In the genomic region with DNA sequence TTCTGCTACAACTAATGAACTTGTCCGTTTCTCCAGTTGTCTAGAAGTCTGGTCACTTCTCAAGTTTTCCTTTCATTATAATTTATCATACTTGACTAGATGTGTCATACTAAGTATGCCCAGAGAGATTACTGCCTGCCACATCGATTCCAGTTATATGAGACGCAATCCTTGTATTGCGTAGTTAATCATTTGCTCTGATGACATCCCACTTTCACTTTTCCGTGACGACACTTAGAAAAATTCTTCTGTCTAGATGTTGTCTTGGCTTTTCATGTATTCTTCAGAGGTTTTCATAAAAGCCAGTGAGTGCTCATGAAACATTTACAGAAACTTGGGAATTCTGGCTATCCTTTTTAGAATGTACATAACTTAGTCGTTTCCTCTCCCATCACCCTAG, we compare ENCODE assay signal across 8 mouse cellular contexts. TPM values are rescaled to one million over a fixed set of nuclear protein-coding genes. Genes with fewer than 3 reads are reported as not detected.
DNase-seq lines count a peak whose midpoint lies in the region; ATAC-seq and TF ChIP-seq lines count a peak whose summit lies in the region.

No protein-coding gene starts in this region.

- H3K4me3 ChIP-seq in heart, embryonic 15.5 days: peak overlapping the region; percentile 94
- peak overlapping the region; percentile 91 for H3K4me3 ChIP-seq in G1E (ENCODE audit: low read depth, low read length)
- H3K4me3 ChIP-seq in hindbrain, embryonic 10.5 days: peak overlapping the region; percentile 100
- peak overlapping the region; percentile 85 for H3K4me3 ChIP-seq in midbrain, embryonic 11.5 days (ENCODE audit: low read depth, low read length)
- no peak overlapping the region for H3K4me3 ChIP-seq in cerebellum, adult 2 months (replicated peaks; ENCODE audit: insufficient read depth, low read depth, low read length)

- H3K36me3 ChIP-seq in heart, embryonic 15.5 days: peaks cover 23% of the 10 kb centered on the region
- peaks cover 38% of the 10 kb centered on the region for H3K36me3 ChIP-seq in G1E (replicated peaks)
- H3K36me3 ChIP-seq in hindbrain, embryonic 10.5 days: peaks cover 46% of the 10 kb centered on the region
- H3K36me3 ChIP-seq in midbrain, embryonic 11.5 days (ENCODE audit: control insufficient read depth, insufficient read depth, low read length): peaks cover 7% of the 10 kb centered on the region; the same call in 1 of the 2 replicates

- peak overlapping the region; percentile 91 for H3K4me2 ChIP-seq in heart, embryonic 15.5 days
- peak overlapping the region; percentile 96 for H3K4me2 ChIP-seq in midbrain, embryonic 11.5 days

- H3K9me3 ChIP-seq in heart, embryonic 15.5 days (replicated peaks): no peaks in the 10 kb centered on the region
- no peaks in the 10 kb centered on the region for H3K9me3 ChIP-seq in G1E (replicated peaks)
- no peaks in the 10 kb centered on the region for H3K9me3 ChIP-seq in hindbrain, embryonic 10.5 days
- no peaks in the 10 kb centered on the region for H3K9me3 ChIP-seq in midbrain, embryonic 11.5 days (ENCODE audit: control insufficient read depth, low read length)

- ATAC-seq in heart, embryonic 15.5 days (replicated peaks; ENCODE audit: insufficient number of reproducible peaks, insufficient read depth, low FRiP score, low read depth): no peak
- no peak for ATAC-seq in G1E (ENCODE audit: extremely low read depth, insufficient number of reproducible peaks, low FRiP score, poor library complexity, severe bottlenecking)
- ATAC-seq in midbrain, embryonic 11.5 days (ENCODE audit: low FRiP score): no peak

- DNase-seq in heart, postnatal 4 days: no peak
- DNase-seq in G1E (ENCODE audit: low spot score): no peak
- DNase-seq in hindbrain, embryonic 10.5 days (ENCODE audit: low spot score): no peak
- no peak for DNase-seq in midbrain, embryonic 11.5 days (ENCODE audit: low spot score, missing footprints)
- no peak for DNase-seq in urinary bladder, adult 18-20 months (ENCODE audit: low spot score in 2 of 2)
- DNase-seq in cerebellum, adult 9-11 months: no peak
- no peak for DNase-seq in cerebellum, adult 2 months

- H3K4me1 ChIP-seq in heart, embryonic 15.5 days (replicated peaks): peaks cover 23% of the 10 kb centered on the region
- H3K4me1 ChIP-seq in G1E (ENCODE audit: insufficient read depth, low read depth, low read length): peaks cover 48% of the 10 kb centered on the region
- H3K4me1 ChIP-seq in hindbrain, embryonic 10.5 days (replicated peaks): peaks cover 15% of the 10 kb centered on the region
- H3K4me1 ChIP-seq in midbrain, embryonic 11.5 days (ENCODE audit: control insufficient read depth, insufficient read depth, low read length): peaks cover 10% of the 10 kb centered on the region; the same call in 1 of the 2 replicates
- peaks cover 5% of the 10 kb centered on the region; the same call in 1 of the 2 replicates for H3K4me1 ChIP-seq in cerebellum, adult 2 months (ENCODE audit: control insufficient read depth, insufficient read depth, low read length)

- peak overlapping the region; percentile 91; the same call in 1 of the 2 replicates for H3K27ac ChIP-seq in heart, embryonic 15.5 days
- no peak overlapping the region for H3K27ac ChIP-seq in hindbrain, embryonic 10.5 days
- H3K27ac ChIP-seq in midbrain, embryonic 11.5 days (ENCODE audit: low read depth, low read length): no peak overlapping the region
- no peak overlapping the region for H3K27ac ChIP-seq in cerebellum, adult 2 months (ENCODE audit: insufficient read depth, low read length)

- H3K9ac ChIP-seq in heart, embryonic 15.5 days: peak overlapping the region; percentile 97; the same call in 1 of the 2 replicates
- peak overlapping the region; percentile 0; the same call in 1 of the 2 replicates for H3K9ac ChIP-seq in midbrain, embryonic 11.5 days (ENCODE audit: low read length)

- WGBS in heart, embryonic 15.5 days: 63% methylated on average over 7 of the region's 7 CpGs
- WGBS in hindbrain, embryonic 10.5 days: 87% methylated on average over 7 of the region's 7 CpGs
- WGBS in midbrain, embryonic 11.5 days: 90% methylated on average over 7 of the region's 7 CpGs
- WGBS in cerebellum, adult 2 months: 62% methylated on average over 7 of the region's 7 CpGs

- no peaks in the 10 kb centered on the region for H3K27me3 ChIP-seq in heart, embryonic 15.5 days
- no peaks in the 10 kb centered on the region for H3K27me3 ChIP-seq in G1E (ENCODE audit: insufficient read depth, low read length)
- H3K27me3 ChIP-seq in hindbrain, embryonic 10.5 days (ENCODE audit: insufficient read depth, poor library complexity, severe bottlenecking): peaks cover 5% of the 10 kb centered on the region; the same call in 1 of the 2 replicates
- no peaks in the 10 kb centered on the region for H3K27me3 ChIP-seq in midbrain, embryonic 11.5 days (ENCODE audit: control insufficient read depth, insufficient read depth, low read length)
- no peaks in the 10 kb centered on the region for H3K27me3 ChIP-seq in cerebellum, adult 2 months (ENCODE audit: control insufficient read depth, insufficient read depth, low read length)

- no peak for TF ChIP-seq POLR2A in cerebellum, adult 2 months (IDR thresholded peaks at IDR 0.05; ENCODE audit: borderline replicate concordance, insufficient read depth, low read length)

- no peak for TF ChIP-seq CTCF in G1E (IDR thresholded peaks at IDR 0.05; ENCODE audit: low read depth, low read length)
- TF ChIP-seq CTCF in cerebellum, adult 2 months (IDR thresholded peaks at IDR 0.05; ENCODE audit: borderline replicate concordance, insufficient read depth, low read depth, low read length): no peak

RNA-seq across cellular contexts. Expression of a gene that starts 0.6 kb away (rescaled TPM):
- polyA plus RNA-seq in heart, embryonic 15.5 days (2015; fragmentation: Nextera tagmentation; extraction: Ambion mirVana): 7.6 and 9.9 TPM in 2 replicates
- 10 to 100 TPM; 38.5 to 45.0 TPM for total RNA-seq in heart, postnatal 4 days (2021)
- total RNA-seq in G1E (2014; fragmentation: Nextera tagmentation): 3.9 and 5.2 TPM in 2 replicates
- 2.0 and 2.4 TPM in 2 replicates for total RNA-seq in G1E (2017)
- 2.0 and 2.9 TPM in 2 replicates for polyA plus RNA-seq in G1E (2012)
- 0.87 and 2.9 TPM in 2 replicates for polyA plus RNA-seq in hindbrain, embryonic 10.5 days (2016; fragmentation: Nextera tagmentation; extraction: Ambion mirVana)
- polyA plus RNA-seq in midbrain, embryonic 11.5 days (2014; fragmentation: Nextera tagmentation; extraction: Ambion mirVana): 2.9 and 3.1 TPM in 2 replicates
- 41.5 and 41.6 TPM in 2 replicates for polyA plus RNA-seq in cerebellum, adult 2 months (2012; rRNA removed)

RNA-seq across cellular contexts. Expression of a gene that starts 1.6 kb away (rescaled TPM):
- 78.3 and 81.8 TPM in 2 replicates for polyA plus RNA-seq in heart, embryonic 15.5 days (2015; fragmentation: Nextera tagmentation; extraction: Ambion mirVana)
- 10 to 100 TPM; 78.4 to 79.7 TPM for total RNA-seq in heart, postnatal 4 days (2021)
- 131 and 133 TPM in 2 replicates for total RNA-seq in G1E (2014; fragmentation: Nextera tagmentation)
- 125 and 129 TPM in 2 replicates for total RNA-seq in G1E (2017)
- polyA plus RNA-seq in G1E (2012): 64.5 and 92.4 TPM in 2 replicates
- 112 and 116 TPM in 2 replicates for polyA plus RNA-seq in hindbrain, embryonic 10.5 days (2016; fragmentation: Nextera tagmentation; extraction: Ambion mirVana)
- 155 and 159 TPM in 2 replicates for polyA plus RNA-seq in midbrain, embryonic 11.5 days (2014; fragmentation: Nextera tagmentation; extraction: Ambion mirVana)
- polyA plus RNA-seq in cerebellum, adult 2 months (2012; rRNA removed): 67.2 and 67.7 TPM in 2 replicates
